Mouse (Mus musculus) left cerebral cortex, postnatal 36 days (tissue): ENCODE measurements around the gene D1Ertd622e. TPM values are rescaled to one million over a fixed set of nuclear protein-coding genes. Genes with fewer than 3 reads are reported as not detected.

Experiments
- DNase-seq, 2 experiments: peaks; one replicate each; pipeline ENCODE4 v3.0.0; 2021 to 2022; ENCODE audit warnings: low spot score in 2 of 2, mixed read lengths in 1 of 2
- intact Hi-C: fragments of 180-260 bp; cut with DNase I; formaldehyde crosslinking; loops from one replicate; pipeline ENCODE4 v1.15.1; 2025
- total RNA-seq, 2 experiments: library from RNA; stranded (reverse); gene quantifications; 2 replicates each; pipeline ENCODE4 v1.2.3; 2021

The D1Ertd622e gene
- total RNA-seq, 2 experiments from 2014 or later: 76.9 to 86.9 TPM

DNA sequence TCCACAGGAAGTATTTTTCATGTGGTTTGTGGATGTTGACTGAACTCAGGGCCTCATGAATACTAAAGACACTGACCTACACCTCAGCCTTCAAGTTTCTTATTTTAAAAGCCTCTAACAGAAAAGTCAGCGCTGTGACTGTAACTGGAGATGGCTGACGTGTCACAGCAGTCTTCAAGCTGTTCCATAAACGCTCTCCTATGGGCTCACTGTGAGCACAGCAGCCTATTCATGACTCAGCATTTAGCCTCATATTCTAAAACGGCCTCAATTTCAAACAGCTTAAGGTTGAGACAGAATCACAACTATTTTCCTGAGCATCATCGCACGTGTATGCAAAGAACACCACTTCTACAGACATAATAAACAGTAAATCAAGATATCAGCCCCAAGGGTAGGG, 11.8 kb downstream of the D1Ertd622e start:
- intact Hi-C loops: no loop called here
- no peak for DNase-seq

DNA sequence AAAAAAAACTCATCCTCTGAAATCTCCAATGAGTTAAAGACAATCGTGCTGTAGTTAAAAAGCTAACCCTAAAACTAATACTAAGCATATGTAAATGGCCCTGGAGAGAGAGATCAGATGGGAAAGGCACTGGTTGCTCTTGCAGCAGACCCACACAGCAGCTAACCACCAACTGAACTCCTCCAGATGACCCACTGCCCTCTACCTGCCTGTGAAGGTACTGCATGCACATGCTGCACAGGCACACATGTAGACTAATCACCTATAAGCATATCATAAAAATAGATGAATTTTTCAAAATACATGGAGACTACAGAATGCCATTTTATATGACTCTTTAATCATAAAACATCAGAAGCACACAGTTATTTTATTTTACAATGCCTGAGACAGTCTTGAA, 14.8 kb downstream of the D1Ertd622e start:
- intact Hi-C loops: no loop called here

DNA sequence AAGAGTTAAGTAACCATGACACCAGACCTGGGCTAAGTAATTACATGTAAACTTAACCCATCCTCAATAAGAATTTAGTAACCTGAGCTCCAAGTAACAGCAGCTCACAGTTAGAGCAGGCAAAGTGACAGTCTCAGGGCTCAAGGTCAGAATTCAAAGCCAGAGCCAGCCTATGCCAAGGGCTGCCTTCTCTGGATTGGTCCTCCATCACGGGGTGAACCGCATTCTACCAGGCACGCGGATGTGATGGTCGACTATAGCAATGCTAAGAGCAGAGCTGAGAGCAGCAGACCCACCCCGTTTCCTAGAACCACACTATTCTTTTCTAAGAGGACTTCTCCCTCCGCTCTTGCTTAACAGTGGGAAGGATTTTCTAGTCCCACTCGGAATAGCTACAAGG, 27.8 kb downstream of the D1Ertd622e start:
- intact Hi-C loops: no loop called here
- peak in 1 of 2 experiments; percentile 6 for DNase-seq

More for the DNA sequence above, 14.8 kb downstream of the D1Ertd622e start:
- no peak for DNase-seq

DNA sequence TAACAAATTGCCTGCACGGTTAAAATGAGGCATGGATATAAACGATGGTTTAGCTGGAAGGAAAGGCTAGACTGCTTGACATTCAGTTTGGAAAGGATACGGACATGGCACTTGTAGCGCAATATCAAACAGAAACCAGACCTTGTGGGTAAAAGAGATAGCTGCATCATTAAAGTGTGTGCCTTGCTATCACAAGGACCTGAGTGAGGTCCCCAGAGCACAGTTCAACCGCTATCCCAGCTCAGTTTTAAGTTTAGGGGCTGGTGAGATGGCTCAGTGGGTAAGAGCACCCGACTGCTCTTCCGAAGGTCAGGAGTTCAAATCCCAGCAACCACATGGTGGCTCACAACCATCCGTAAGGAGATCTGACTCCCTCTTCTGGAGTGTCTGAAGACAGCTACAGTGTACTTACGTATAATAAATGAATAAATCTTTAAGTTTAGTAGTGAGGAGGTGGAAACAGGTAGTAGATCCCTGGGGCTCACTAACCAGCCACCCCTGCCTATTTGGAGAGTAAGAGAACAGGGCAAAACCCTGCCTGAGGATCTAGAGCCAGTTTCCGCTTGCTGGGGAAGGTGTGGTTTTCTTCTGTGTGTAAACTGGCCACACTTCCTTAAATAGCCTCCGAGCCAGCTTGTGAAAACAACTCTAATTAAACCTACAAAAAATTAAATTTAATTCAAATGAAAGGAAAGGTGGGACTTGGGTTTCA, 29.2 kb downstream of the D1Ertd622e start:
- DNase-seq: peak in 1 of 2 experiments; percentile 3
- intact Hi-C loops: no loop called here

DNA sequence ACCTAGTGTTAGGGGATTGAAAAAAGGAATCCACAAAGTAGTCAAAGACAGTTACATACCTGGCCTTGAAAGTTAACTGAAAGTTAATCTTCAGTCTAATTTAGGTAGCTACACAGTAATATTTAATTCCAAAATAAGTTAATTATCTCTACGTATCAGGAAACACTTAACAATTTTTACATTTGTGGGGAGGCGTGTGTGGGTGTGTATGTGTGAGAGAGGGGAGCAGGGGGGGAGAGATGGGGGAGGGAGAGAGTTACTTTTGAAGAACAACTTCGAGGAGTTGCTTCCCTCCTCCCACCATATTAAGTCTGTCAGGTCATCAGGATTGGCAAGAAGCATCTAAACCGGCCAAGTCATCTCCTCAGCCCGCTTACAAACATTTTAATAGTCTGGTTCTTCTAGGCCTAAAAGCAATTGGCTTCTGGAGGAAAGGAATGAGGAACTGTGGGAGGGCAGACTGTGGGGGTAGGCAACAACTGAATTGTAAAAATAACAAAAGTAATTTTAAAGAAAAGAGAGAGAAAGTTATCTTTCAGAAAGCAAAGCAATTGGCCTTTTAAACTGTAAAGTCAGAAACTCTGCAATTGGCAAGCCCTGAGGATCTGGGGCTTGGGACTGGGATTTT, 29.9 kb downstream of the D1Ertd622e start:
- peak in 1 of 2 experiments; percentile 2 for DNase-seq
- intact Hi-C loops: no loop called here

DNA sequence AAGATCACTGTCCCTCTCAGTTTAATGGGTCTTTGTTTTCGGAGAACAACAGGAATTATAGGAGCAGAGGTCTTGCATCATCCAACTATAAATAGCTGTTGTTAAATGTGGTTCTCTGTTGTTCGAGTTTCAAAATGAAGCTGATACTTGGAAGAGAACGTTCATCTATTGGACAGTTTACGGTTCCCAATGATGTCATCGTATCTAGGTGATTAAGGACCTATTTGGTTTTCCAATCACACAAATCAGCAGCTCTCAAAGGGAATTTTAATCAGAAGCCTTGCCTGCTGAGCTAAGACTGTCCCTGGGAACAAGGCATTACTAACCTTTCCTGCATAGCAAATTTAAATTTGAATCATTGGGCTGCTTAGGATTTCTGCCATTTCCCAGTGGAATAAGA, 31.7 kb downstream of the D1Ertd622e start:
- DNase-seq: no peak
- intact Hi-C loops: no loop called here

DNA sequence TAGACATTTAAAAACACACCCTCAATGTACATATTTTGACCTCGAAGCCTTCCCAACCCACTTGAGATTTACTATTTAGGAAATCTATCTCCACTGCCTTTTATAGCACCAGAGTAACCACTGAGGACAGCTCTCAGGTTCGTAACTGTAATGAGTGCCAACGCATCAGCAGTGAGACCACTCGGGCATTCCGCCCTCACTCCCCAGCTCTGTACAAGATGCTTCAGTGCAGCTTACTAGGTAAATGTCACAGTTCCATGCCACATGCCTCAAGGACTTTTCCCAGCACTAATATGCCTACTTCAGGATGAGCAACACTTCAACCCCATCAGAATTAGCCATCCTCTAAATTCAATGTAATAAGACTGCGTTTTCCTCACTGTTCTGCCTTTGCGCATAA, 33.0 kb downstream of the D1Ertd622e start:
- no peak for DNase-seq
- intact Hi-C loops: no loop called here

DNA sequence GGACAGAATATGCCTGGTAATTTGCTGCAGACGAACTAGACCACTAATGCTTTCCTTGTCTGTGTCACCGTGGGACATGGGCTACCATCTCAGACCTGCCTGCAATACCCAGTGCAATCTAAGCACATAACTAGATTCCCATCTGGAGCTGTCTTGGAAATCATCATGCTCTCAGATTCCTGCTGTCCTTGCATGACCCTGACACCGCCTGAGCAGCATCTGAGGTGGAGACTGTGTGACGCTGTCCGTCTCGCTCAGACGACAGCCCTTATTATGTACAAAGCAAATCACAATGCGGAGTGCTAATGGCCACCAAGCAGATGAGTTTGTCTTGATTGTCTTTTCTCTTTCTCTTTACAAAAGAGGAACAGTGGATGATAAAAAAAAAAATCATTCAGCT, 33.9 kb downstream of the D1Ertd622e start:
- intact Hi-C loops: no loop called here
- no peak for DNase-seq

DNA sequence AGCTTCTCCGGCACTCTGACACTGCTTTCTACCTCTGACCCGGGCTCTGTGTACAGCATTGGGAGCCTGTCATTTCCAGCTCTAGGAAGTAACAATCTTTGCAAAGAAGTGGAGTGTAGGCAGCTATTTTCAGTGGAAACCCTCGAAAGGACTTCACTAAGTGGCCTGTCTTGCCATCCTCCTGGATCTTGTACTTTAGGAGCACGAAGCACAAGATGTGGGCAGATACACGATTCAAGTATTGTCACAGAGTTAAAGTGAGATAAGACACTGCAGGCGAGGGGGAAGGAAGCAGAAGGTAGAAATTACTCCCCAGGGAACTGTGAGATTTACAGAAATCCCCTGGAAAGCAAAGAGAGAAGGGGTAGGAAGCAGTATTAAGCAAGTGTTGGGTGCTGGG, 36.4 kb downstream of the D1Ertd622e start:
- intact Hi-C loops: no loop called here
- no peak for DNase-seq

DNA sequence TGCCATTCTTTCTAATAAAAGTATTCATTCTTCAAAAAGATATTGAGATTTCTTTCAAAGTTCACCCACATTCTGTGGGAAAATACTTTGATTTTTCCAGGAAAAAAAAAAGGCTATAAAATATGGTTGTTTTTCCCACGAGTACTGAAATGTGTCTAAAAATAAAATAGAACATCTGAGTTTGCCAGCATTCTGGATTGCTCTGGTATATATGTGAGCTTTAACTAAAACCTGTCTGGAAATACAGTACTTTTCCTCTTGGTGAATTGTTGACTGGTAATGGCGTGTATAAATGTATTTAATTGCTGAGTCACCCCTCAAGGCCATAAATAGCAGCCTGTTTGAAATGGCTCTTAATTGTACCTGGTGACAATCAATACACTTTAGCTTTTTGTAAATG, 37.5 kb downstream of the D1Ertd622e start:
- intact Hi-C loops: no loop called here
- DNase-seq: no peak

DNA sequence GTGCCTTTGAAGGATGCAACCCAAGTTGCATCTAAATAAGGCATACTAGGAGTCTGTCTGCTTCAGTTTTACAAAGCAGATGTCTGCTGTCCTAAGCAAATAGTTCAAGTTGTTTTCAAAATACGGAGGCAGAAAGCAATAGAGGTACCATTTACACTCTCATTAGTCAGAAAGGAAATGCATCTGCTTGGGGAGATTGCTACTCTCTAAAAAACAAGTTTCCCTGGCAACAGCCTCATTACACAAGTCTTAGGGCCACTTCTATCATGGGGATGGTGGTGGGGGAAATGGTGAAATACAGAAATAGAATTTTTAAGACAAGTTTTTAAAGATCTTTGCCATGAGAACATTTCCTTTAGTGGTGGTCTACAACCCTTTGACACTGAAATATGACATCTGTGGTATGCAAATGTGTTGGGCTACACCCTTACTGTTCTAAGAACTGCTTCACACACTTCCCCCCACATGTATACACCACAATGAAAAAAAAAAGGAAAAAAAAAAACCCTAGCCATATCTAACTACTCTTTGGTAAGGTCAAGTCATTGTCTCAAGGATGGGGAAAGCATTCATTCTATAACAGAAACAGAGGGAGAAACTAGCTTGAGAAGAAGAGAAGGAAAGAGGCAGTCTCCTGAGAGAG, 38.5 kb downstream of the D1Ertd622e start:
- intact Hi-C loops: no loop called here
- DNase-seq: no peak

DNA sequence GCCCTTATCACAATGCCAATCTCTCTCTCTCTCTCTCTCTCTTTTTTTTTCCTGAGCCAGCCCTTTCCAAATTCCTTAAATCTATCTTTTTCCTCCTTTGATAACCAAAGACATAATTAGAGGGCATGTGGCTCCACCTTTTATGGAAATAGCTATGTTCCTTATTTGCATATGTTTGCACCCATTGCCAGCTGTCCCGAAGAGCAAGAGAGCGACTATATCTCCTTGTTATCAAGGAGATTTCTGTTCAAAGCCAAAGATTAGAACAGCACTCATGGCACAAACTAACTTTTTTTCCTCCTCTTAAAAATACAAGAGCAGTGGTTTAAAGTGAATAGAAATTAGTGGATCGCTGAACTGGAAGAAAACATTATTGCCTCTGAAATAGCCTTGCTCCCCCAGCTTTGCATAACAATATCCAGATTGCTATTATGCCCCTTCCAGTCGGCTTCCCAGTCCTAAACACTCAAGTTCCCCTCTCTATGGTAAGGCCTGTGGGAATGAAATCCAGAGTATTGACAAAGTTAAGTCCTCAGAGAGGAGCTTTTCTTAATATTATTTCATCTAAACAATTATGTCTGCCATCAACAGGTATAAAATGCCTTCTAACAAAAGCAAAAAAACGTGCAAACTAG, 39.2 kb downstream of the D1Ertd622e start:
- intact Hi-C loops: no loop called here
- DNase-seq: no peak

DNA sequence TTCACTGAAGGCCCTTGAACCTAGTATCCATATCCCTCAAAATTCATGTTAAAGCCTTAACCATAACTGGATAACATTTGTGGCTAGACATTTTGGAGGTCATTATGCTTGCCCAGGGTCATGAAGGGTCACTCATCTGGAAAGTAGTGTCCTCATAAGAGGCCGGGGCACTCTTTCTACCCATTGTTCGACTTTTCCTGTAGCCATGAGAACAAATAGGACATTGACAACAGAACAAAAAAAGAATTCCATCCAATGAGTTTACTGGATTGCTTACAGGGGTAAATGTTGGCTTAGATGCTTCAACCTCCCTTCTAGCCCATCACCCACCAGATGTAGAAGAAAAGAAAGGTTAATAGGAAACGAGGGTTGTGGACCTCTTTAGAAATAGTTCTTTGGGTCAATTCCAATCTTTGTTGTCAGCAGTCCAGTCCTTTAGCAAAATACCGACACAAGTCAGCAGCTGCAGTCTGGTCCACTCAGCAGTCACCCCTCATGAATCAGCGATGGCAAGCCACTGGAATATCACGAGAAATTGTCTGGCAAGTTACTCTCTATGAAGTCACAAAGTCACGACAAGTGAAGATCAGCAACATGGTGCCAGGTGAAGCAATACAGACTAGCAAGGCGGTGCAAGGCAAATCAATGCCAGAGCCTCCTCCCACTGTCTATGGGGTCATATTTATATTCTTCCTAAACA, 42.1 kb downstream of the D1Ertd622e start:
- DNase-seq: no peak
- intact Hi-C loops: loop anchor here (2.0 to 5.0 kb wide), 2 partner anchors 39 to 67 kb away; no protein-coding TSS in a partner anchor

DNA sequence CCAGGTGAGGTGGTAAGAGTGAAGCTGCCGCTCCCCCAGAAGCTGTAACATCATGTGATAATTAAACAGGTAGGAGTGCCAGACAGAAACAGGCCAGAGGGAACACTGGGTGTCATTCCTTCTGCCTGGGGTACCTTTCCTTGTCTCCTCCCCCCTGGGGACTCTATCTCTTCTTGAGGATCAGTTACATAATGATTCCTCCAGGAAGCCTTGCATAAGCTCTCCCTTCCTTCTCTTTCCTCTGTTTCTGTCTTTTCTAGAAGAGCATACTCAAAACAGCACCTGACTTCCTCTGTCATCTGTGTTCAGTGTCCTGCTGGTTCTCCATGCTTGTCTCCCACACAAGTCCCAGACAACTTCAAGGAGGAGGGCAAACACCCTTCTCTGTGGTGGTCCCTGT, 46.3 kb downstream of the D1Ertd622e start:
- no peak for DNase-seq
- intact Hi-C loops: loop anchor here (5.0 kb wide), 1 partner anchor 63 kb away; no protein-coding TSS in a partner anchor

DNA sequence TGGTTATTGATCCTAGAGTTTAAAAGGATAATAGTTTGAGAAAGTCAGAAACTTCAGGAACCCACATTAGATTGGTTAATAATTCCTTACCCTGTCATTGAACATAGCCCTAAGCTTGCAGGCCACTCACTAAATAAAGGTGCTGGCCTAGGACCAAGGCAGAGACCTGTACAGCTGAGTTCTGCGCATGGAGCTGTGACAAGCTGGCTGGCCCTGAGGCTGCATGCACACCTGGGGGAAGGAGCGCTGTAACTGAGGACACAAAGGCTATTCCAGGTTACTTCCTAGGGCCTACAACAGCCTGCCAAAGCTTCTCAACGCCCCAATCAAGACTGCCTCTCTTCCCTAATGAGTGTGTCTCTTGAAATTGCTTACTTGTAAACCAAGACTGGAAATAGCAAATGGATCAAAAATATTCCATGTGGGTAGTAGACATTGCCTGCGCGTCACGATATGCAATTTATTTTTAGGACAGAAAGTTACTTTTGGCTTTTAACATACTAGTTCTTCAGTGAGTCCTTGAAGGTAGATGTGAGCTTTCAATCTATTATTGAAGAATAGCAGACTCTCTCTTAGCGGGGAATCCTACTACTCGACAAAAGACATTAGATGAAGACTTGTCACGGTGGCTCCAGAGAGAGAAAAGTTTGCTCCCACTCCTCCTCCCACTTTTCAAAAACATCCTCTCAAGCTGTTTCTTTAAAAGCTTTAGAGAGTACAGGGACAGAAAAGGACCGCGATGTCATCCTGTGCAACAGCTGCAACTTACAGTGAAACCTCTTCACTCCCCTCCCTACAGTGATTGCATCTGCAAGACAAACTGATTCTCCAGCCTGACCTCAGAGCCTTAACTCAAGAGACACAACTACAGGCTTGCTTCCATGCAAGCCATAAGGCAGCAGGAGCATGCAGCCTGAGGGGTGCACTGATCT, 47.1 kb downstream of the D1Ertd622e start:
- intact Hi-C loops: loop anchor here (5.0 kb wide), 1 partner anchor 62 kb away; no protein-coding TSS in a partner anchor
- DNase-seq: no peak

DNA sequence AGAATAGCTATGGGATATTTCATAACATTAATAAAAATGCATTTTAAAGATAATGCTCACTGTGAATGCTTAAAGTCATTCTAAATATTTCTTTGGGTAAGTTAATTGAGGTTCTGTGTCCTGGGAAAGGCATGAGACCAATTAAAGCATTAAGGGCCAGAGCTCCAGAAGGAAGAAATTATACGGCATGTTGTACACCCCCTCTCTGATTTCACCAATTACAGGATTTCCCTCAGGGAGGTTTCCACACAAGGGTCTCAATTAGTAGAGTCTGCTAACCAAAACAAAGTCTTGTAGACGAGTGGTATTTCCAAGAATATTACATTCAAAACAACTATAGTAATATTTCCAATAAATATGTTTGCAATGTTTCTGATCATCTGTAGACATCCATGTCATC, 50.1 kb downstream of the D1Ertd622e start:
- intact Hi-C loops: no loop called here
- DNase-seq: no peak

DNA sequence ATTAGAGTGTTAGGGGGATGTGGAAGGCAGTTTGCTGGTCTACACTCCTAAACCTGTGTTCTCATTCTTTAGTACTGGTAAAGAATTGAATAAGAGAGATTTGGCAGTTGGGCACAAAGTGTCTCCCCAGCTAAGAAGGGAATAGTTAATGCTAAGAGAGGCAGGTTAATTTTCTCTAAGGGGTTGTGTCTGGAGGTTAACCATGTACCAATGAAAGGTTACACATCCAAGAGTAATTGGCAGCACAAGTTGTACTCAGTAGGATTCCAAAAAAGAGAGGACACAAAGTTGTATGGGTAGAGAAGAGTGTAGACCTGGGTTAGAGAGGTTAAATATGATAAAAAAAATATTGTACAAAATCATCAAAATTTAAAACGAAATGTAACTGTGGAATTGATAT, 58.5 kb downstream of the D1Ertd622e start:
- DNase-seq: no peak
- intact Hi-C loops: no loop called here

DNA sequence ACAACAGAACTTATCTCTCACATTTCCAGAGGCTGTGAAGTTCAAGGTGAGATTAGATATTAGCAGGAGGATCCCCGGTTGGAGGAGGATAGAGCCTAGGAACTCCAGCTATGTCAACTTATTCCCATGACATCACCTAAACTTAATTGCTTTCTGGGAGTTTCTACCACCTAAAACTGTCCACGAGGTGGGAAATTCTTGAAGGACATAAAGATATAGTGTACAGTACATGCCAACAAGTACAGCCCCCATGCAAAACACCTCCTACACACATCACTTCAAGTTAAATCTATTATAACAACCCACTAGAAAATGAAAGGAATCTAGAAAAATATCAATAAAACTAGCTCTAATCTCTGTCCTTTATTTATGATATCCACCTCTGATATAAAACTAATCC, 61.5 kb downstream of the D1Ertd622e start:
- intact Hi-C loops: no loop called here
- DNase-seq: no peak

DNA sequence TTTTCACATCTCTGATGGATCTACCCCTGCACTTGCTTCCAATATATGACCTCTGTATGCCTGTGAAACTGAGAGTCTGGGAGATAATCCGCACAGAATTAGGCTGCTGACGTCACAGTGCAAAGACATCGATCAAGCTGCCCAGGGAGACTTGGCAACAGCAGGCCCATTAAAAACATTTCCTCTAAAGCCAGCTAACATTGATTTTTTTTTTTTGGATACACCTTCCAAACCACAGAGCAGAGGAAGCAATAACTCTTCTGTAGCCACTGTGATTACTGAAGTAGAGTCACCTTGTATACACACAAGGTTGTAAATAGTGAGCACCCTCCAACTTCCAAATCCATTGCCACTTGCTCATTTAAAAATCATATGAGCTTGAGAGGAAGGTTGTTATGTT, 62.8 kb downstream of the D1Ertd622e start:
- intact Hi-C loops: no loop called here

More for the DNA sequence above, 62.8 kb downstream of the D1Ertd622e start:
- DNase-seq: no peak
